Mouse (Mus musculus): ENCODE results near the gene Akr1a1. TPM values are rescaled to one million over a fixed set of nuclear protein-coding genes. Genes with fewer than 3 reads are reported as not detected.
"Not testable (repeated sequence)": the region's sequence is repeated elsewhere in the genome, so short reads cannot be mapped to it uniquely, and the experiment has no call there.

Gene Akr1a1
- polyA plus RNA-seq, 1 experiment from 2014 or later, result 966 TPM

GRCm38 (mm10) chr4:116661998-116662397 lies 10.5 kb upstream of the Akr1a1 start:
- no peaks in the 10 kb centered on the region for H3K9me3 ChIP-seq (replicated peaks; ENCODE audit: low read length)
- H3K4me1 ChIP-seq (replicated peaks; ENCODE audit: insufficient read depth, low read length), result no peaks in the 10 kb centered on the region
- no peaks in the 10 kb centered on the region for H3K27me3 ChIP-seq (ENCODE audit: insufficient read depth, low read length)
- H3K4me2 ChIP-seq (ENCODE audit: low read length), result no peak overlapping the region
- no peak for TF ChIP-seq CTCF (IDR thresholded peaks at IDR 0.05; ENCODE audit: low read depth)
- no peak overlapping the region for H3K9ac ChIP-seq (ENCODE audit: low read depth, low read length)
- no peak overlapping the region for H3K4me3 ChIP-seq (replicated peaks; ENCODE audit: low read depth, low read length)
- H3K36me3 ChIP-seq (ENCODE audit: insufficient read depth, low read length), result no peaks in the 10 kb centered on the region
- WGBS, result 86% methylated on average over 1 of the region's 1 CpGs
- no peak for DNase-seq (ENCODE audit: low spot score)
- no peak overlapping the region for H3K27ac ChIP-seq
- no peak for ATAC-seq (replicated peaks; ENCODE audit: low FRiP score, low read depth)

- peak overlapping the region; percentile 14; the same call in 1 of the 2 replicates for H3K27ac ChIP-seq
- no peak for DNase-seq (ENCODE audit: low spot score)
Measured at GRCm38 (mm10) chr4:116660829-116661228, 9.3 kb upstream of the Akr1a1 start.

GRCm38 (mm10) chr4:116659916-116660315 lies 8.4 kb upstream of the Akr1a1 start:
- H3K4me1 ChIP-seq (replicated peaks; ENCODE audit: insufficient read depth, low read length); H3K9me3 ChIP-seq (replicated peaks; ENCODE audit: low read length); ATAC-seq (replicated peaks; ENCODE audit: low FRiP score, low read depth); H3K36me3 ChIP-seq (ENCODE audit: insufficient read depth, low read length); H3K4me3 ChIP-seq (replicated peaks; ENCODE audit: low read depth, low read length); H3K27me3 ChIP-seq (ENCODE audit: insufficient read depth, low read length); DNase-seq (ENCODE audit: low spot score); H3K9ac ChIP-seq (ENCODE audit: low read depth, low read length); H3K4me2 ChIP-seq (ENCODE audit: low read length): not testable (repeated sequence)
- H3K27ac ChIP-seq, result peak overlapping the region; percentile 58; the same call in 1 of the 2 replicates
- 79% methylated on average over 6 of the region's 6 CpGs for WGBS

More at GRCm38 (mm10) chr4:116660829-116661228, 9.3 kb upstream of the Akr1a1 start:
- H3K9me3 ChIP-seq (replicated peaks; ENCODE audit: low read length), result no peaks in the 10 kb centered on the region
- no peaks in the 10 kb centered on the region for H3K4me1 ChIP-seq (replicated peaks; ENCODE audit: insufficient read depth, low read length)
- H3K4me2 ChIP-seq (ENCODE audit: low read length), result no peak overlapping the region
- no peaks in the 10 kb centered on the region for H3K36me3 ChIP-seq (ENCODE audit: insufficient read depth, low read length)
- no peak for ATAC-seq (replicated peaks; ENCODE audit: low FRiP score, low read depth)
- no peak overlapping the region for H3K9ac ChIP-seq (ENCODE audit: low read depth, low read length)
- H3K4me3 ChIP-seq (replicated peaks; ENCODE audit: low read depth, low read length), result no peak overlapping the region
- H3K27me3 ChIP-seq (ENCODE audit: insufficient read depth, low read length), result no peaks in the 10 kb centered on the region
- no peak for TF ChIP-seq CTCF (IDR thresholded peaks at IDR 0.05; ENCODE audit: low read depth)
- 71% methylated on average over 6 of the region's 6 CpGs for WGBS

DNA sequence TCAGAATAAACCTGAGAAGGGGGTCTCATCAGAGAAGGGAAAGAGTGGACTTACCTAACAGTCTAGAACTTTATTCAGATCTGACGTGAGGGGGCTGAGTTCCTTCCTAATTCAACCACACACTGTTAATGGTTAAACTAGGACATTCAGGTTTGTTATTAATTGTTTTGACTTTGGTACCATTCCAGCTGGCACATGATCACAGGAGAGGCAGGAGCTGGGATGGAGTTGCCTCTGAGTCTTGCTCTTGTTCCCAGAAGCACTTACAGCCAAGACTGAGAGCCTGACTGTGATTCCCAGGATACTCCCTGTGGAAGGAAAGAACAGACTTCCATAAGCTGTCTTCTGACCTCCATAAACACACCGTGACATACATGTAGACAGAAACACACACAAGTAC lies 8.0 kb upstream of the Akr1a1 start:
- no peaks in the 10 kb centered on the region for H3K27me3 ChIP-seq (ENCODE audit: insufficient read depth, low read length)
- TF ChIP-seq CTCF (IDR thresholded peaks at IDR 0.05; ENCODE audit: low read depth), result no peak
- ATAC-seq (replicated peaks; ENCODE audit: low FRiP score, low read depth) (peak; percentile 70), DNase-seq (ENCODE audit: low spot score) (peak; percentile 66)
- no peak overlapping the region for H3K9ac ChIP-seq (ENCODE audit: low read depth, low read length)
- no peaks in the 10 kb centered on the region for H3K4me1 ChIP-seq (replicated peaks; ENCODE audit: insufficient read depth, low read length)
- WGBS, result 28% methylated on average over 2 of the region's 2 CpGs
- H3K9me3 ChIP-seq (replicated peaks; ENCODE audit: low read length), result no peaks in the 10 kb centered on the region
- no peaks in the 10 kb centered on the region for H3K36me3 ChIP-seq (ENCODE audit: insufficient read depth, low read length)
- no peak overlapping the region; the same call in 1 of the 2 replicates for H3K4me2 ChIP-seq (ENCODE audit: low read length)
- no peak overlapping the region for H3K4me3 ChIP-seq (replicated peaks; ENCODE audit: low read depth, low read length)
- peak overlapping the region; percentile 58; the same call in 1 of the 2 replicates for H3K27ac ChIP-seq

- Histone ChIP-seq H3K9me3 (replicated peaks; ENCODE audit: low read length) (no peaks in the 10 kb centered on the region), H3K4me3 (replicated peaks; ENCODE audit: low read depth, low read length) (no peak overlapping the region), H3K27ac (no peak overlapping the region), H3K36me3 (ENCODE audit: insufficient read depth, low read length) (no peaks in the 10 kb centered on the region), H3K27me3 (ENCODE audit: insufficient read depth, low read length) (no peaks in the 10 kb centered on the region), H3K4me1 (replicated peaks; ENCODE audit: insufficient read depth, low read length) (no peaks in the 10 kb centered on the region), H3K4me2 (ENCODE audit: low read length) (no peak overlapping the region), H3K9ac (ENCODE audit: low read depth, low read length) (no peak overlapping the region)
- ATAC-seq (replicated peaks; ENCODE audit: low FRiP score, low read depth) (no peak), DNase-seq (ENCODE audit: low spot score) (no peak)
- no peak for TF ChIP-seq CTCF (IDR thresholded peaks at IDR 0.05; ENCODE audit: low read depth)
- WGBS, result 53% methylated on average over 3 of the region's 3 CpGs
Measured at GRCm38 (mm10) chr4:116657971-116658370, 6.5 kb upstream of the Akr1a1 start.

DNA sequence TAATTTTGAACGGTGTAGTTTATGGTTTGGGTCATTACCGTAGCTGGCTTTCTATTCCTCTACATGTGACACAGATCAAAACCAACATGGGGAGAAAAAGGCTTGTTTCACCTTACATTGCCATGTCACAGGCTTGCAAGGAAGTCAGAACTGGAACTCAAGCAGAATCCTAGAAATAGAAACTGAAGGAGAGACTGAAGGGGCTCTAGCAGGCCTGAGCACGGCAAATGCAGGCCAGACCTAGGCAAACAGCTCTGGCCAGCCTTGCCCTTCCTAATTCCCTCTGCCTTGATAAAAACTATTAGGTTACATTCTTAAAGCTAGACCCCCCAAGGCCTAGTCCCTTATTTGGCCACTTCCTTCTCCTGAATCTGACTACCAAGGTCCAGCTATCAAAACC lies 4.2 kb upstream of the Akr1a1 start:
- no peak for TF ChIP-seq CTCF (IDR thresholded peaks at IDR 0.05; ENCODE audit: low read depth)
- no peaks in the 10 kb centered on the region for H3K36me3 ChIP-seq (ENCODE audit: insufficient read depth, low read length)
- no peaks in the 10 kb centered on the region for H3K4me1 ChIP-seq (replicated peaks; ENCODE audit: insufficient read depth, low read length)
- ATAC-seq (replicated peaks; ENCODE audit: low FRiP score, low read depth), result no peak
- H3K27ac ChIP-seq, result peak overlapping the region; percentile 70
- H3K9ac ChIP-seq (ENCODE audit: low read depth, low read length), result no peak overlapping the region
- no peaks in the 10 kb centered on the region for H3K27me3 ChIP-seq (ENCODE audit: insufficient read depth, low read length)
- DNase-seq (ENCODE audit: low spot score), result no peak
- no peak overlapping the region for H3K4me2 ChIP-seq (ENCODE audit: low read length)
- no peak overlapping the region for H3K4me3 ChIP-seq (replicated peaks; ENCODE audit: low read depth, low read length)
- WGBS, result 76% methylated on average over 3 of the region's 3 CpGs
- H3K9me3 ChIP-seq (replicated peaks; ENCODE audit: low read length), result no peaks in the 10 kb centered on the region

GRCm38 (mm10) chr4:116655100-116655499 lies 3.6 kb upstream of the Akr1a1 start:
- Histone ChIP-seq H3K4me3 (replicated peaks; ENCODE audit: low read depth, low read length) (no peak overlapping the region), H3K4me1 (replicated peaks; ENCODE audit: insufficient read depth, low read length) (peaks cover 2% of the 10 kb centered on the region; the same call in 1 of the 2 replicates), H3K4me2 (ENCODE audit: low read length) (no peak overlapping the region), H3K27ac (peak overlapping the region; percentile 70), H3K36me3 (ENCODE audit: insufficient read depth, low read length) (no peaks in the 10 kb centered on the region), H3K27me3 (ENCODE audit: insufficient read depth, low read length) (no peaks in the 10 kb centered on the region), H3K9ac (ENCODE audit: low read depth, low read length) (no peak overlapping the region), H3K9me3 (replicated peaks; ENCODE audit: low read length) (no peaks in the 10 kb centered on the region)
- 38% methylated on average over 2 of the region's 2 CpGs for WGBS
- ATAC-seq (replicated peaks; ENCODE audit: low FRiP score, low read depth) (peak; percentile 21; the same call in 1 of the 2 replicates), DNase-seq (ENCODE audit: low spot score) (peak; percentile 40)
- no peak for TF ChIP-seq CTCF (IDR thresholded peaks at IDR 0.05; ENCODE audit: low read depth)
